Mouse (Mus musculus) lung, adult 18-20 months (tissue): ENCODE data around the gene Ascl3.
A peak's percentile ranks its signal among the peaks of the same experiment; 100 is the strongest.

Source experiments
- DNase-seq, 2 experiments: peaks; one replicate each; pipeline ENCODE4 v3.0.0; 2022; ENCODE audit warnings: mixed read lengths in 2 of 2

The Ascl3 gene

GRCm38 (mm10) chr7:109731626-109732025 is at the start of gene Ascl3:
Gene Ascl3, minus strand, starts transcription at chr7:109731726.
- no peak for DNase-seq

DNA sequence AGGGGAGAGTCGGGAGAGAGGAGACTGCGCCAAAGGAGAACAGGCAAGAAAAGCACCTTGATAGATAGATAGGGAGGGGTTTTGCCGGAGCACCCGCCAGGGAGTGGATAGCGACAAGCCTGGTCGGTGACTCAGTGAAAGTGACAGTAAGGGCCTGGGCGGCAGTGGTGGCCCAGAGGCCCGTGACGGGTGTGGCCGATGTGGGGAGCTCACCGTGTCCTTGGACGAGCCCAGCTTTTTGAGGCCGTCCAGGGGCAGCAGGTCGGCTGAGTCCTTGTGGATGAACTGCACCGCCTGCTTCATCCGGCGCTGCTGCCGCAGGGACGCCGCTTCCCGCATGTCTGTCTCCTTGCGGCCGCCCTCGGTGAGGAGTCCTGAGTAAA is 49.6 kb upstream of the Ascl3 start:
- DNase-seq, result peak in 1 of 2 experiments; percentile 23

DNA sequence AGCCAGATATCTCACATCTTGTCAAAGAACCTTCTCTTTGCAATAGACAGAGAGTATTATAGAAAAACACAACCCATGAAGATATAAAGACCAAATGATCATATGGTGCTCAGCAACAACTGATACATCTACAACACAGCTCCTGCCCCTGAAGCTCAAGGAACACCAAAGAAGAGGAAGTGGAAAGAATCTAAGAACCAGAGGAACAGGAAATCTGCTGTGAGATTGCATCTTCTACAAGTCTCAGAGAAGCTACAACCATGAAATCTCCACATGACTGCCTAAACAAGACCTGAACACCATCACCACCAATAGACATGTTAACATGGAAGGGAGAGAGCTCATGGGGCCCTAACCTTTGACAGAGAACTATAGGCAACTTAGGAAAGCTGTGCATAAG is 40.7 kb upstream of the Ascl3 start:
- DNase-seq, result no peak

DNA sequence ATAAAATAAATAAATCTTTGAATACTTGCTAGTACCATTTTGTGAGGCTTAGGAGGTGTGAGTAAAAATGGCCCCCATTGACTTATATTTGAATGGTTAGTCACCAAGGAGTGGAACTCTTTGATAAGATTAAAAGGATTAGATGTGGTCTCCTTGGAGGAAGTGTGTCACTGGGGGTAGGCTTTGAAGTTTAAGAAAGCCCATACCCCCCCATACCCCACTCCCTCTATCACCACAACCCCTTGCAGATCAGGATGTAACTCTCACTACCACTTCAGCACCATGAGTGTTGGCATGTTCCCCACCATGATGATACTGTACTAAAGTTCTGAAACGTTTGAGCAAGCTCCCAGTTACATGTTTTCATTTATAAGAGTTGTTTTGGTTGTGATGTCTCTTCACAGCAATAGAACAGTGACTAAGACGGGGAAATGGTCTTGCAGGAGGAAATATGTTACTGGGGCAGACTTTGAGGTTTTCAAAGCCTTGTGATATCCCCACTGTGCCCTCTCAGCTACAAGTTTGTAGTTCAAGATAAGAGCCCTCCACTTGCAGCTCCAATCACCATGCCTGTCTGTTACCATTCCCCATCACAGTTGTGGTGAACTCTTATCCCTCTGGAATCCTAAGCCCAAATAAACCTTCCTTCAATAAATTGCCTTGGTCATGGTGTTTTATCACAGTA is 37.3 kb upstream of the Ascl3 start:
- DNase-seq, result no peak

GRCm38 (mm10) chr7:109767575-109768350 is 36.2 kb upstream of the Ascl3 start:
- DNase-seq, result no peak

GRCm38 (mm10) chr7:109764009-109764408 is 32.5 kb upstream of the Ascl3 start:
- DNase-seq, result no peak

DNA sequence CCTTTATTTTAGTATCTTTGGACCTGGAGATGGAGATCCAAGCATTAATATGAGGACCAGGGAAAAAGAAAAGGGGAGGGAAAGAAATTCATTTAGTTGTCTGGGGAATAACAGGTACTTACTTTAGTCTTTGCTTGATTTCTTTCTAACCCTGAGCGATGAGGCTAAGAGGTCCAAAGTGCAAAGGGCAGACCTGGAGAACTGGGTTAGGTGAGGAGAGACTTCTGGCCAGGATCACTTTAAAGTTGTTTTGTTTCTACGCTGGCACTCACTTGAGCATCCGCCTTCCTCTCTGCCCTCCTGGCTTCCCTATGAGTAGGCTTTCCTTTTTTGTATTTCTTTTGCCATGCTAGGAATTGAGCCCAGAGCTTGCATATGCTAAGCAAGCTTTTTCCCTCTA is 24.8 kb upstream of the Ascl3 start:
- no peak for DNase-seq

DNA sequence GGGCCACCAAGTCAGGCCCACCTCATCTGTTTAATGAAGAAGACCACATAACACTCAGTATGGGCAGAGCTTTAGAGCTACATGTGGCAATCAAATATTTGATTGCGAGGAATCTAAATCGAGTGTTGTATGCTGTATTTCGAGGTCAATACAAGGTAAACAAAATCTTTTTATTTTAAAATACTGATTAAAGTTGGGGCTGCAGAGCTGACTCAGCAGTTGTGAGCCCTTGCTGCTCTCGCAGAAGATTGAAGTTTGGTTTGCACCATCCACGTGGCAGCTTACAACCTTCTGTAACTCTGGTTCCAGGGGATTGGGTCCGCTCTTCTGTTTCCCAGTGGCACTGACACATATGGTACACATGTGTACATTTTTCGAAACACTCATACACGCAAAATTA is 22.5 kb upstream of the Ascl3 start:
- DNase-seq, result no peak

DNA sequence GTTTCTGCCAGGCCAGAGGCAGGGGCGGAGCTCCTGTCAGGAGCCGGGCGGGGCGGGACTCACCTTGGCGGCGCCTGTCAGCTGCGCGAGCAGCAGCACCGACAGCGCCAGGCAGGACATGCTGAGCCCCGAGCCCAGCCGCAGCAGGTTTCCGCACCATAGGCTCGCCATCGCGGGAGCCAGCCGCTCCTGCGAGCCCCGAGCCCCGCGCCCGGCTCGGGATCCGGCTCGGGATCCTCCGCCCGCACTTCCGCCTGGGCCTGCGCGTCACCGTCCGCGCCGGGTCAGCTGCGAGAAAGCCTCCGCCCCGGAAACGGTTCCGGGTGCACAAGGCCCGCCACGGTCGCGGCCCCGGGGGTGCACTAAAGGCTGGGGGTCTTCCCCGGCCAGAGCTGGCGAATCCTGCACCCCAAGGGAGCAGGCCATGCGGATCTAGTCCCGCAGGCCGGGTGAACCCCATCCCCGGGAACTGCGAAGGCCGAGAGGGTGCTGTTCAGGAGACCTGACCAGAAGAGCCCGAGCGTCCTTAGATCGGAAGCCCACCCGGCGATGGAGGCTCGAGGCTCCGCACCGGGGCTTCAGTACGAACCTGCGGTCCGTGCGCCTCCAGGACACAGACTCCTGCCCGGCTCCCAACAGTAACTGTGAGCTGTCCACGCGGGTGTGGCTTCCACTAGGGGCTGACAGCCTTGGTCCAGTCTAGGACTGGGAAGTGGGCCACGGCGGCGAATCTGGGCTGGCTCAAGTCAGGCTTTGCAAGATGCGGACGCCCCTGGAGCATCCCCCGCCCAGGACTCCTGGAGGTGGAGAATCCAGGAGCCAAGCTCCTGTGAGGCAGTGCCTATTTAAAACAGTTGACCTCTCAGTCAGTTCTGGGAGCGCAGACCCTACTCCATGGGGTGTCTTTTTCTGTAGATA is 20.7 kb upstream of the Ascl3 start, which contains the start of gene Tmem9b:
Gene Tmem9b, minus strand, starts transcription at position 868 of the 918 bp plus-strand sequence.
- DNase-seq, result peak; percentile 80 to 83

DNA sequence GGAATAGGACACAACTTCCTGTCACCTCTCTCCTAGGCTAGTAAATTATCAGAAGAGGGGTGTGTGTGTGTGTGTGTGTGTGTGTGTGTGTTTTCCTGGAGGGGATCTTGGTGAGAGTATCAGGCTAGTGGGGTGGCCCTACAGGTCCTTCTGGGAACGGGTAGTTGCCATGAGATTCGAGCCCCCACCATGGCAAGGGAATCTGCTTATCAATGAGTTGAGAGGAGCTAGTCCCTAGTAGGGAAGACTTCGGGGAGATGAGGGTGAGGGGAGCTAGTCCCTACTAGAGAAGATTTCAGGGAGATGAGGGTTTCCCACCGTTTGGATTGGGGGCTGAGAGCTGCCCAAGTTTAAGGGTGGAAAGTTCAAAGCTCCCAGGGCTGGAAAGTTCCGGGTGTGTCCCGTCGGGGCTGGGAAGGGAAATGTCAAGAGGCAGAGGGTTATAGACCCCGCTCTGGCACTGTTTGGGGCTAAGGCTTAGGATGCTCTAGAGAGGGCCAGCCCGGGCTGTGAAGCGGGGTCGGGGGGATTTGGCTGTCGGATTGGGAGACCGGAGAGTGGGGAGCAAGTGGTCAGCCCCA is 20.0 kb upstream of the Ascl3 start:
- DNase-seq, result no peak

DNA sequence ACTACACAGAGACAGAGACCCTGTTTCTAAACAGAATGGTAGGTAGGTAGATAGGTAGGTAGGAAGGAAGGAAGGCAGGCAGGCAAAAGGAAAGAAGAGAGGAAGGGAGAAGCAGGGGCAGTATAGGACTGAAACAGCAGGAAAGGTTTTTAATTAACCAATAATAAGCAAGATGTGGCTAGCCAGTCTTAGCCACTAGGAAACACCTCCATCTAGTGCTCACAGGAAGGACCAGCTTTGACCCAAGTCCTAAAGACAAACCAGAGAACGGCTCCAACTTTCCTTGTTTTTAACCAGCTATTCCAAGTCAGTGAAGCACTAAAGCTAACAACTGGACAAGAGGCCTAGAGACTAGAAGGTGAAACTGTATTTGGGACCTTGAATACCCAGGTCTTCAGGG is 16.2 kb upstream of the Ascl3 start:
- DNase-seq, result no peak

DNA sequence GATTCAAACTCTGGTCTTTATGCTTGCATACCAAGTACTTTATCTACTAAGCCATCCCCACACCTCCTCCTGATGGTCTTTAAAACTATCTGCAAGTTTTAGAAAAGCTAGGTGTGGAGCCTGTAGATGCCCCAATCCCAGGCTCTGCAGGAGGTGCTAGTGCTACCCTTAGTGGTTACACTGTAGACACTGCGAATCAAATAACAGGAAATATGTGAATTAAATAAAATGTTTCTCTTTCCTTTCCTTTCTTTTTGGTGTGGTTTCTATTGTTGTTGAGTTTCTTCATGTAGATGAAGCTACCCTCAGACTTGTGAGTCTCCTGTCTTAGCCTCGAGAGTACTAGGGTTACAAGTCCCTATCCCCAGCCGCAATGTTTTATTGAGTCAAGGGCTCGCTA is 10.2 kb upstream of the Ascl3 start:
- no peak for DNase-seq

DNA sequence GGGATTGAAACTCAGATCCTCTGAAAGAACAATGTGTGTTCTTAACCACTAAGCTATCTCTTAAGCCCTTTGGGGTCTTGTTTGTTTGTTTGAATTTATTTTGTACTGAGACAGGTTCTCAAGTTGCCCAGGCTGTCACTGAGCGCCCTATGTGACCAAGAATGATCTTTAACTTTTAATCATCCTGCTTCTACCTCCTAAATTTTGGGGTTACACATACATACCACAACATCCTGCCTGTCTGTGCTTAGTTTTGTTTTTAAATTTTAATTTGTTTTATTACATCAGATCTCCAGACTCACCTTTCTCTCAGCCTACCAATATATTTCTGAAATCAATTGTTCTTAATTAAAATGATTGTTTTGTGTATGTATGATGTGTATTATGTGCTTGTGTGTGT is 9.5 kb upstream of the Ascl3 start:
- no peak for DNase-seq

DNA sequence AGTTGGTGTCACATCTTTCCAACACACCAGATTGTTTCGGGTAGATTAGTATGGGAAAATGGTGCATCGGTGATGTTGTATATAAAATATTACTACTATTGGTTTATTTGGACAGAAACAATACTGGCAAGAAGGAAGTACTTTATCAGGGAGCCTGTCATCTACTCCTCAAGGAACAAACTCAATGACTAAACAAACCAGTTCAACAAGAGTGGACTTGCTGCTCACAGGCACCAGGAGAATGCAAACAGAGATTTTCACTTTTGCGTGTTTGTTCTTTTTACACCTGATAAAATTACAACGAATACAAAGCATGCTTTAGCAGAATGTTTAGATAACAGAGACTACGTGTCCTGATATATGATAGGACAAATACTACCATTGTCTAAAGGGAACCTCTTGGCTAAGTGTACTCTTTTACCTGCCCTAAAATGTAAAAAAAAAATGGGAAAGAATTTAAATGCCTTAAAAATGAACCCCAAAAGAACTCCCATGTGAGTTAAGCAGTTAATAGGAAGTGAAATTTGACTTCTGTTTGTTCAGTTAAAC is 8.4 kb upstream of the Ascl3 start:
- DNase-seq, result peak in 1 of 2 experiments; percentile 38

GRCm38 (mm10) chr7:109734806-109735205 is 3.3 kb upstream of the Ascl3 start:
- DNase-seq, result no peak

- DNase-seq, result peak; percentile 45 to 67
These were observed 7.8 kb downstream of the Ascl3 start, which contains the start of gene BC051019 for GRCm38 (mm10) chr7:109723697-109724096. Gene BC051019, minus strand, starts transcription at chr7:109723850.

DNA sequence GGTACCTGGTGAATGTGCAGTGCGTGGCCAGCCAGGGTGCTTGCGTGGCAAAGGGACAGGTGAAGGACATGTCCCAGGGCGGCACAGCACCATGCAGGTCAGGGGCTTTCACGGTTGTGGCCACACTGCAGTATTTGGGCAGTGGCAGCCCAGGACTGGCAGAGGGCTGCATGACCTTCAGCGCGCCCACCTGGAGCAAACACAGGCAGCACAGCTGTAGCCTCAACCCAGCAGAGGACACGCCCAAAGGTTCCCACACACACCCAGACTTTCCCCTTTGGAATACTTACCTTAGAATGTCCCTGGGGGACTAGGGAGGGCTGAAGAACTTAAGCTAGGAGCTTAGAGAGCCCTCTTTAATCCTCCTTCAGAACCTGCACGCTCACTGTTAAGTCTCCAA is 8.4 kb downstream of the Ascl3 start:
- no peak for DNase-seq

GRCm38 (mm10) chr7:109722618-109723017 is 8.9 kb downstream of the Ascl3 start:
- no peak for DNase-seq

DNA sequence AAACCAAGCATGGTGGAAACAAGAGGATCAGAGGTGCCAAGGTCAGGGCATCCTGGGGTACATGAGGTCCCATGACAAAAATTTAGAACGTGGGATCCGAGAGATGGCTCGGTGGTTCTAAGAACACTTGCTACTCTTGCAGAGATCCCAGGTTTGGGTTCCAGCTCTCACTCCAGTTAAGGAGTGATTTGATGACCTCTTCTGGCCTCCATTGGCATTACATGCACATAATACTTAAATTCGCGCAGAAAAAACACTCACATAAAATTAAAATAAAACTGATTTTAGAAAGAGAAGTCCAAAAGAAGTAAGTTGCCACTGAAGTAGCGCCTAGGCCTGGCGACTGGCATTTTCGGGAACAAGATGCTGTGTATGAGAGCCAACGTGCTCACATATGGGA is 12.2 kb downstream of the Ascl3 start:
- peak in 1 of 2 experiments; percentile 41 for DNase-seq

- DNase-seq, result no peak
These were observed 18.0 kb downstream of the Ascl3 start for GRCm38 (mm10) chr7:109713434-109713982.

DNA sequence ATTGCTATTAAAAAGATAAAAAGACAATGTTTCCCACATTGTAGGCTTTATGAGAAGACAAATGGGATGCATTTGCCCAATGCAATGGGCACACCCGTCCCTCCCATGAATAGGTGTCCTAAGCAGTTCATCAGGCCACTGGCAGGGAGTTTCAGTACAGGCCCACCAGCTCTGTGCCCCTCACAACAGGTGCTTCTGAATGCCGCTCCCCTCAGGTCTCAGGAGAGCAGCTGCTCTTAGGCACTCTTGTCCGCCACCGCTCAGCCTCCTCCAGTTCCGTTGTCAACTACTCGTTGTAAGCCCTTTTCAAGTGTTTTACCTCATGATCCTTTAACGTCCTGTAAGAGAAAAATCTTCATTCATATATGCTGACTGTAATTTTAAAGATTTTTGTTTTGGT is 19.3 kb downstream of the Ascl3 start:
- DNase-seq, result no peak

GRCm38 (mm10) chr7:109710069-109710468 is 21.5 kb downstream of the Ascl3 start:
- DNase-seq, result no peak
